Mouse (Mus musculus) liver, embryonic 14.5 days (tissue): Measurements from ENCODE around the gene Lhx2.

Source experiments
- CTCF ChIP-seq: IDR thresholded peaks from 2 replicates; pipeline ENCODE4 v1.5.1; 2016; ENCODE audit warnings: antibody characterized with exemption, low read depth, control low read depth
- EP300 ChIP-seq: IDR thresholded peaks from 2 replicates; pipeline ENCODE4 v1.6.1; 2016; ENCODE audit warnings: antibody characterized with exemption, low read depth

DNA sequence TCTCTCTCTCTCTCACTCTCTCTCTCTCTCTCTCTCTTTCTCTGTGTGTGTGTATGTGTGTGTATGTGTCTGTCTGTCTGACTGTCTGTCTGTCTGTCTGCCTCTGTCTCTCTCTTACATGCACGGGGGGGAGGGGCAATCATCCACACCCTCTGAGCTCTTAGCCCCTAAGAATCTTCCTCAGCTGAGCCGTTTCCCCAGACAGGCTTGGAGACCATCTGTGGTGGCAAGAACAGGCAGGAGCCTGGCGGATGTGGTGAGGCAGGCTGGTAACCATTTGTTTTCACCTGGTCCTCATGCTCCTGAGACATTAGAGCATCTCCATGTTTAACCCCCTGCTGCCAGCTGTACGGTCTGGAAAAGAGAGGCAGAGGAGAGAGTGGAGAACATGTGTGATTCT lies 18.2 kb upstream of the Lhx2 start:
- TF ChIP-seq EP300 (no peak), CTCF (no peak)
